Mouse (Mus musculus): ENCODE data around the gene Pop7. TPM values are rescaled to one million over a fixed set of nuclear protein-coding genes. Genes with fewer than 3 reads are reported as not detected.

Pop7 gene
- 23.4 TPM for polyA plus RNA-seq (2017; shearing (Covaris generic))

GRCm38 (mm10) chr5:137501709-137502666, at the start of gene Pop7:
Gene Pop7 (minus strand): TSS chr5:137502518.

GRCm38 (mm10) chr5:137533117-137533827, 31.0 kb upstream of the Pop7 start, which contains the start of the genes Epo and Gnb2:
Gene Epo (minus strand): TSS chr5:137533242.
Gene Gnb2 (minus strand): TSS chr5:137533510.

GRCm38 (mm10) chr5:137518436-137518835, 16.1 kb upstream of the Pop7 start, which contains the start of gene Gigyf1:
Gene Gigyf1 (plus strand): TSS chr5:137518548.

GRCm38 (mm10) chr5:137476964-137477363, 25.4 kb downstream of the Pop7 start, which contains the start of gene Zan:
Gene Zan (minus strand): TSS chr5:137477064.

Other genes with a start within 250 kb of the Pop7 start
- gene Ache, start 215.0 kb downstream of the Pop7 start, polyA plus RNA-seq (2017; shearing (Covaris generic)) = not detected
- 1.3 TPM for gene Ufsp1, start 207.9 kb downstream of the Pop7 start, polyA plus RNA-seq (2017; shearing (Covaris generic))
- 101 TPM for gene Srrt, start 194.8 kb downstream of the Pop7 start, polyA plus RNA-seq (2017; shearing (Covaris generic))
- gene Trip6, start 188.1 kb downstream of the Pop7 start, polyA plus RNA-seq (2017; shearing (Covaris generic)) = 3.3 TPM
- gene Slc12a9, start 168.9 kb downstream of the Pop7 start, polyA plus RNA-seq (2017; shearing (Covaris generic)) = 9.6 TPM
- not detected for gene Ephb4, start 152.4 kb downstream of the Pop7 start, polyA plus RNA-seq (2017; shearing (Covaris generic))
- 0.09 TPM for gene Zan, start 25.5 kb downstream of the Pop7 start, polyA plus RNA-seq (2017; shearing (Covaris generic))
- 20.3 TPM for gene Gigyf1, start 16.0 kb upstream of the Pop7 start, polyA plus RNA-seq (2017; shearing (Covaris generic))
- not detected for gene Epo, start 30.7 kb upstream of the Pop7 start, polyA plus RNA-seq (2017; shearing (Covaris generic))
- 247 TPM for gene Gnb2, start 31.0 kb upstream of the Pop7 start, polyA plus RNA-seq (2017; shearing (Covaris generic))
- not detected for gene Actl6b, start 51.0 kb upstream of the Pop7 start, polyA plus RNA-seq (2017; shearing (Covaris generic))
- not detected for gene Tfr2, start 67.3 kb upstream of the Pop7 start, polyA plus RNA-seq (2017; shearing (Covaris generic))
- gene Mospd3, start 98.5 kb upstream of the Pop7 start, polyA plus RNA-seq (2017; shearing (Covaris generic)) = 47.7 TPM
- gene Pcolce, start 111.3 kb upstream of the Pop7 start, polyA plus RNA-seq (2017; shearing (Covaris generic)) = 0.59 TPM
- not detected for gene Fbxo24, start 126.5 kb upstream of the Pop7 start, polyA plus RNA-seq (2017; shearing (Covaris generic))
- gene Lrch4, start 126.6 kb upstream of the Pop7 start, polyA plus RNA-seq (2017; shearing (Covaris generic)) = 214 TPM
- 36.7 TPM for gene Gm20605, start 126.7 kb upstream of the Pop7 start, polyA plus RNA-seq (2017; shearing (Covaris generic))
- 60.5 TPM for gene Sap25, start 138.8 kb upstream of the Pop7 start, polyA plus RNA-seq (2017; shearing (Covaris generic))
- not detected for gene Irs3, start 143.2 kb upstream of the Pop7 start, polyA plus RNA-seq (2017; shearing (Covaris generic))
- 16.2 TPM for gene Agfg2, start 182.2 kb upstream of the Pop7 start, polyA plus RNA-seq (2017; shearing (Covaris generic))
- gene Nyap1, start 239.1 kb upstream of the Pop7 start, polyA plus RNA-seq (2017; shearing (Covaris generic)) = 0.52 TPM
- 156 TPM for gene Tsc22d4, start 243.2 kb upstream of the Pop7 start, polyA plus RNA-seq (2017; shearing (Covaris generic))